Mouse (Mus musculus): ENCODE measurements around the gene Ptpn11.
"Not testable (repeated sequence)": the region's sequence is repeated elsewhere in the genome, so short reads cannot be mapped to it uniquely, and the experiment has no call there.

Gene Ptpn11

DNA sequence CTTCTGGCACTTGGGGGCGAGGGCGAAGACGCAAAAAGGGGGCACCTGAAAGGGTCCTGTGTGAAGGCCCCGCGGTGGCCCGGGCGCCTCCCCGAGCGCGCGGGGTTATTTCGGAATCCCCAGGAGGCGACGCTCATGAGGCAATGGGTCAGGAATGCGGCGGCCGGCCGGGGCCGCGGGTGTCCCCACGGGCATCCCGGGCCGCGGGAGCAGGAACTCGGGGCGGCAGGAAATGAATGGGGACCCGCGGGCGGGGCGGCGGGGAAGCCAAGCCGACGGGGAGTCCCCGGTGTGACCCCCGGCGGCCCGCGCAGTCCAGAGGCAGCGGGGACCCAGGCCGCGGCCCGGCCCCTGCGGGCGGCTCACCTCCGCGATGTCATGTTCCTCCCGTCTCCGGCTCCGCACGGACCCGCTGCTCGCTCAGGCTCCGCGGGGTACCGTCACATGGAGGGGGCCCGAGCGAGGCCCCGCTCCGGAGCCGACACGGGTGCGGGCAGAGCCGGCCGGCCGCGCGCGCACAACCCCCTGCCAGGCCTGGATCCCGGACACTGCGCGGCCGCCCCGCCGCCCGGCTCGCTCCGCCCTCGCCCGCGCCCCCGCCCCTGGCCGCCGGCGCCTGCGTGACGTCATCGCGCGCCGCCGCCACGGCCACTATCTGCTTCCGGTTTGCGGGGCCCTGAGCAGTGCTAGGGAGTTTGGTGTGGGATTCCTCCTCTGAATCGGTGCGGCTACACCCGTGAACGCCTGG, at the start of gene Ptpn11:
Ptpn11 (minus strand) TSS at position 562 of the 748 bp plus-strand sequence.
- peak; percentile 83 for DNase-seq

DNA sequence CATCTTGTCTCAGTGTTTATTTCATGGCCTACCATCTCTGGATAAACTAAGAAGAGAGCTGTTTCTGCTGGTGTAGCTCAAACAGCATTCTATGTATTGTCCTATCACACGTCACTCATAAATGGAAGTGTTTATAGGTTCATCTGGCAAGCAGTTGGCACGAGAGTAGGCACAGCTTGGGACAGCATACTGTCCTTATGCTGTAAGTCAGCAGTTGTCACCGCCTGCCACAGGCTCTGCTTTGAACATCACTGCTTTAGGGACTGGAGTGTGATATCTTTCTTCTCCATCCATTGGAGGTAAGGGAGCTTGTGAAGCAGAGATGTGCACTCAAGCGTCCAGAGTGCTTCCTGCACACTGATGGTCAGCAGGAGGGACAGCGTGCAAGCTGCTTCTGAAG, 48.6 kb upstream of the Ptpn11 start:
- peak; percentile 42 for DNase-seq

DNA sequence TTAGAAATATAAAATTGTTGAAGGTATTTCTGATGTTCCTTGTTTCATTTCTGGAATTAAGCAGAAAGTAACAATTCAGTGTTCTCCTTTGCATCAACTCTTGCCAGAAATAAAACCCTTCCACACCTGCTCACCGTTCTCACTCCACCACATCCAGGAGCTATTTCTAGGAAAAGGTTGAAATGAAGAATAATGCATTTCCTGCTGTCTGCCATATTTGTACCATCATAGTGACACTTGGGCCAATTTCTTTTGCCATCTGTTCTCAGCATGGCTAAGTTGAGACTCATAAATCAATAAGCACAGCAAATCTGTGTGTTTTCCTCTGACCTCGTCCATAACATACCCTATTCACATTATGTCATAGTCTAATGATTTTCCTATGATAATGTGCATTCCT, 47.0 kb upstream of the Ptpn11 start:
- DNase-seq, result no peak

DNA sequence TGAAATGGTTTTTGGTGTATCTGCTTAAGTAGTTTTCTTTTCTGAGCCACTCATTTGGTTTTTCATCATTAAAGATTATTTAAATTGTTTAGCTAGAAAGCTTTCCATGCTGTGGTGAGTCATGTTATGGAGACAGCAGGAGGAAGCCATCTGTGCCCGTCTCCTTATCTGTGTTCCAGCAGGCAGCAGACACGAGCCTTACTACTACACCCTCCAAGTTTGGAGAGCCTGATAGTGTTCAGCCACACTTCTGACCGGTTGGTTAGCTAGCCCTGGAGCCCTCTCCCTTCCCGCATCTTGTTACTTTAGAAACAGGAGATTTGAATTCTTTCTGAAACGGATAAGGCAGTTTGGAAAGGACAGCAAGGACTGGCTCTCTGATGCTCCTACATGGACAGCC, 45.0 kb upstream of the Ptpn11 start:
- peak; percentile 40 for DNase-seq

DNA sequence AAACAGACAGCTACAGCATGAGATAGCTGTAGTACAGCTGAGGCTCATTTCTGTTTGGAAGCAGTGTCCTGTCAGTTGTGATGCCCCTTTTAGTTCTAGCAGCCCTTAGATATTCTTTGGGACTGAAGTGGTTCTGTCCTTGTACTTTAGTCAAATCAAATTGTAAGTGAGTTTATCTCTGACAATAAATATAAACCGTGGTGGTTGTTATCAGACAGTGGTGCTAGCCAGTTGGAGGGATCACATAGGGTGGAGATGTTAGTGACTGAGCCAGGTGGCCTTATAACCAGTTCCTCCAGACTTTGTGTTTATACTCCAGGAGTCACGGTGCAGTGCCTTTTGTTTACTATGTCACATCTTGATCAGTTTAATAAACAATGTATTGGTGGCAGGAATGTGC, 42.5 kb upstream of the Ptpn11 start:
- no peak for DNase-seq

DNA sequence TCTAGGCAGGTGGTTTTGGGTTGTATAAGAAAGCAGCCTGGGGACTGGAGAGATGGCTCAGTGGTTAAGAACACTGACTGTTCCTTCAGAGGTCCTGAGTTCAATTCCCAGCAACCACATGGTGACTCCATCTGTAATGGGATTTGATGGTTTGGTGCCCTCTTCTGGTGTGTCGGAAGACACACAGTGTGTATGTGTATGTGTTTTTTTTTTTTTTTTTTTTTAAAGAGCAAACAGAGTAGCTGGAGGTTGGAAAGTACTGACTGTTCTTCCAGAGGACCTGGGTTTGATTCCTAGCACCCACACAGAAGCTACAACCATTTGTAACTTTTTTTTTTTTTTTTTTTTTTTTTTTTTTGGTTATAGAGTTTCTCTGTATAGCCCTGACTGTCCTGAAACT, 41.6 kb upstream of the Ptpn11 start:
- DNase-seq, result no peak

DNA sequence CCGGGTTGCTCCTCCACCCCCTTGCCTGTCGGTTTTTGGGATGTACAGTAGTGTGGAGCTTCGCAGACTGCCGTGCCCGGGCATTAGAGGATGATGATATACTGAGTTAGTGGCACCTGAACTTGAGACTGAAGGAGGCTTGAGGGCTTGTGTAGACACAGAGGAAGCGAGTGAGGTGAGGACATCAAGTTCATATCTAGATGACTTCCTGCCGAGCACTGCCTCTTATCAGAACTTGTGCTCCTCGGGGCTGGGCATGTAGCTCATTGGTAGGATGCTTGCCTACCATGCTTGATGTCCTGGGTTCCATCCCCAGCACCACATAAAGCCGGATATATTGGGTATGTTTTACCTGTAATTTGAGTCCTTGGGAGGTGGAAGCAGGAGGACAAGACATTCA, 39.6 kb upstream of the Ptpn11 start:
- DNase-seq, result no peak

DNA sequence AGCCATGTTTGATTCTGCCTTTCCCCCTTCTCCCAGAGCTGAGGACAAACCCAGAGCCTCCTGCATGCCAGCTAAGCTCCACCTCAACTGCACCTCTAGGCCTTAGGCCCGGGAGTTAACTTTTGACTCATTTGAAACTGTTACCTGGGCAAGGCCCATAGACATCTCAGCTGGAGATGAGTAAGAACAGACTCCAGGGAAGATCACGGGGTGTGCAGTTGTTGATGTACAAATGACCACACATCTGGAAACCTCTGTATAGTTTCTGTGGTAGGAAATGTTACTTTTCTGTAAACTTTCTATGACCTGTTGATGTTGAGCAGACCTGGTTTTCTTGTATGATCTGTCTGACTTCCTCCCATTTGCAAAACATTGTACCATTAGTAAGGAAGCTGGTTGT, 38.0 kb upstream of the Ptpn11 start:
- DNase-seq, result no peak

DNA sequence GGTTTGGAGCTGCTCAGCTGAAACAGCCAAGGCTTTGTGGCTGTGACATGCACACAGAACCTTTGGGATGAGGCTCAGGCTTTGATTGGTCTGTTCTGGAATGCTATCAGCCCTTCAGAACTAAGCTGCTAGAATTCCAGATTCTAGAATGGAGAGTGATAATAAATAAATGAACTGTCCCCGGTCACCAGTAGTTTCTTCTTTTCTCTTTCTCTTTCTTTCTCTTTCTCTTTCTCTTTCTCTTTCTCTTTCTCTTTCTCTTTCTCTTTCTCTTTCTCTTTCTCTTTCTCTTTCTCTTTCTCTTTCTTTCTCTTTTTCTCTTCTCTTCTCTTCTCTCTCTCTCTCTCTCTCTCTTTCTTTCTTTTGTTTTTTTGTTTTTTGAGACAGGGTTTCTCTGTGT, 36.1 kb upstream of the Ptpn11 start:
- DNase-seq, result not testable (repeated sequence)

DNA sequence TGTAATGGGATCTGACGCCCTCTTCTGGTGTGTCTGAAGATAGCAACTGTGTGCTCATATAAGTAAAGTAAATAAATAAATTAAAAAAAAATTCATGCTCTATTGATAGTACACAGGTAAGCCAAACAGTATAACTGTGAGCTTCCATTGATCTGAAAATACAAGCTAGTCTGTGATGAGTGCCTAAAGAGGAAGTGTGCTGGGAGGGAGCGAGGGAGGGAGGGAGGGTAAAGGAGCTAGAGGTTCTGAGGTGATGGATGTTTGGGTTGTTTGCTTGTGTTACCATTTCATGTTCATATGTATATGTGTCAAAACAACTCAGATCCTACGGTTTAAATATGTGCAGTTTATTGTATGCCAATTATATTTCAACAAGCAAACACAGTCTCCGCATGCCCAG, 35.6 kb upstream of the Ptpn11 start:
- no peak for DNase-seq

DNA sequence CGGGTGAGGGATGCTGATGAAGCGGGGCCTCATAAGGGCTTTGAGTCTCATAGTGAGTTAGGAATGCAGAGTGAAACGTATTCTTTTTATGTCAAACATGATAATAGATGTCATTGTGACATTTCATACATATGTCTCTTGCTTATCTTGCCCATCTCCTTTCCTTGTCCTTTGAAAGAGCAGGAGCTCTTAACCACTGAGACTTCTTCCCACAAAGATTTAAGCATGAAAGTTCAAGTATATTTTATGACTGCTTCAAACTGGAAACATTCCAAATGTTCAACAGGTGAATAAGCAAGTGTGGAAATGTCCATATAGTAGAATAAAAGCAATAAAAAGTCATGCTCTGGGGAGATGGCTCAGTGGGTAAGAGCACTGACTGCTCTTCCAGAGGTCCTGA, 35.2 kb upstream of the Ptpn11 start:
- DNase-seq, result no peak

DNA sequence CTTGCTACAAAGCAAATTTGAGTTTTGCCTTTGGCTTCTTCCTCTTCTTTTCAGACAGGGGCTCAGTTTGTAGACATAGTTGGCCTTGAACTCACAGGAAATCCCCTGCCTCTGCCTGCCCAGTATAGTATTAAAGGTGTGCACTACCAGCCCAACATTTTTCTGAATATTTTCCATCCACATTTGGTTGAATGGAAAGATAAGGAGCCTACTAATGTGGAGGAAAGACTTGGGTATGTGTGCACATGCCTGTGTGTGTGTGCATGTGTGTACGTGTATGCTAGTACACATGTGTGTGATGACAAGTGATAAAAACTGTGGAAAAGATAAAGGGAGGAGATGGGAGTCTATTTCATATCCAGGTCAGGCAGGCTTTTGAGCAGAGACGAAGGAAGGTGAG, 34.7 kb upstream of the Ptpn11 start:
- no peak for DNase-seq

DNA sequence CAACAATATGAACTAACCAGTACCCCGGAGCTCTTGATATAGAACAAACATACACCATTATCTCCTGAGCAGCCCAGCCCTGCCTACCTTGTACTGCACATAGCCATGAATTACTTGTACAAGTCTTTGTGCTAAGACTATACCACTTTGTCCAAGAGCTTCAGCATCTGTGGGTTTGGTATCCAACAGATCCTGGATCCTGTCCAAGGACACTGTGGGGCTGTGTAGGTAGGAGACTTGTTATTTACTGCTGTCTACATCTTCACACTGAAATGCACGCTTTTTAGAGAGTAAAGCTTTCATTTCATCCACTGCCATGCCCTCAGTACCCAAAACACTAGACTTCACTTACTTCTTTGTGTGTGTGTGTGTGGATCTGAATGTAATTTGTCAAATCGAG, 33.7 kb upstream of the Ptpn11 start:
- no peak for DNase-seq

DNA sequence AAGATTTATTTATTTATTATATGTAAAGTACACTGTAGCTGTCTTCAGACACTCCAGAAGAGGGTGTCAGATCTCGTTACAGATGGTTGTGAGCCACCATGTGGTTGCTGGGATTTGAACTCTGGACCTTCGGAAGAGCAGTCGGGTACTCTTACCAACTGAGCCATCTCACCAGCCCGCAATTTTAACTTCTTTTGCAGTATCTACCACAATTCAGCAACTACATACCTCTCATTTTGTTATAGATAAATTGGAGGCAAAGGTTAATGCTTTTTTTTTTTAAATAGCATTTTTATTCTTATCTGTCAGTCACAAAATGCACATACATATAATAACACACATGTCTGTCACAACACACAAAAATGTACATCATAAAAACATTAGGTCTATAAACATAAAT, 32.8 kb upstream of the Ptpn11 start:
- DNase-seq, result not testable (repeated sequence)

DNA sequence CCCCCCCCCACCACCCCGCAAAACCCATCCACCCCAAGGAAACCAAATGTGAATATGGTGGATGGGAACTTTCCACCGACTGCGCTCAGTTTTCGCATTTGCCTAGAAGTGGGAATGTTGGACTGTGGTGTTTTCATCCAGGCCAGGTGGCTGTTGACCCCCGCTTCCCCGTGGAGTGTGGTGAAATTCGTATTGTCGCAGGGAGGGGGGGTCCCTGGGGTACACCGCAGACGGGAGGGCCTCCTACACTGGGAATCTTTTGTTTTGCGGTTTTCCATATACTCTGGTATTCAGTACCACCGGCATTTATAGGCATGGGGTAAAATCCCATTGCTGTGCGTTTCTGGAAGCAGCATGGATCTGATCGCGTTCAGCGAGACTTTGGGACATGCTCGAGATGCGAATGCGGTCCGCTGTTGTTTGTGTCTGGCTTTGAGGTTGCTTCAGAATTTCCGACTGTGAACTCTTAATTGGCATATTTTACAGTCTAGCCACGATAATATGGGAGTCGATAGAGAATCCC, 30.2 kb upstream of the Ptpn11 start:
- no peak for DNase-seq

DNA sequence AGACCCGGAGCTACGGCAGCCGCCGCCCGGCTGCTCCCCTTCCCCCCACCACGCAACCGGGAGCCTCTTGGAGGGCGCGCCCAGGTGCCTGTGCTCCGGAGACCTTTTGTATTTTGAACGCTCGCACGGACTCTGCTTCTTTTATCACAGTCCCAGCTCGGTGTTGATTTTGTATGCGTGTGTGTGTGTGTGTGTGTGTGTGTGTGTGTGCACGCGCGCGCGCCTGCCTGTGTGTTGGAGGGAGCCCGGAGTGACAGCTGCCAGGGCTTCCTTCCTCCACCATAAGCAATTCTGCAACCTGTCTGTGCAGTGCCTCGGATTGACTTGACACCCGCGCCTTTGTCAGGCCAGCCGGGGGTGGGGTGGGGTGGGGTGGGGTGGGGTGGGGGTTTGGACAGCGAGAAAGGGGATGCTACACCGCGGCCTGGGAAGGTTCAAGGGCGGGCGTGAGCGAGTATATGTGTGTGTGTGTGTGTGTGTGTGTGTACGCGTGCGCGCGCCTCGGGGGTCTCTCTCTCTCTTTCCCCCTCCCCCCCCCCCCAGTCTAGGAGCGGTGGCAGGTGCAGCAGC, 29.6 kb upstream of the Ptpn11 start:
- peak; percentile 42 for DNase-seq

DNA sequence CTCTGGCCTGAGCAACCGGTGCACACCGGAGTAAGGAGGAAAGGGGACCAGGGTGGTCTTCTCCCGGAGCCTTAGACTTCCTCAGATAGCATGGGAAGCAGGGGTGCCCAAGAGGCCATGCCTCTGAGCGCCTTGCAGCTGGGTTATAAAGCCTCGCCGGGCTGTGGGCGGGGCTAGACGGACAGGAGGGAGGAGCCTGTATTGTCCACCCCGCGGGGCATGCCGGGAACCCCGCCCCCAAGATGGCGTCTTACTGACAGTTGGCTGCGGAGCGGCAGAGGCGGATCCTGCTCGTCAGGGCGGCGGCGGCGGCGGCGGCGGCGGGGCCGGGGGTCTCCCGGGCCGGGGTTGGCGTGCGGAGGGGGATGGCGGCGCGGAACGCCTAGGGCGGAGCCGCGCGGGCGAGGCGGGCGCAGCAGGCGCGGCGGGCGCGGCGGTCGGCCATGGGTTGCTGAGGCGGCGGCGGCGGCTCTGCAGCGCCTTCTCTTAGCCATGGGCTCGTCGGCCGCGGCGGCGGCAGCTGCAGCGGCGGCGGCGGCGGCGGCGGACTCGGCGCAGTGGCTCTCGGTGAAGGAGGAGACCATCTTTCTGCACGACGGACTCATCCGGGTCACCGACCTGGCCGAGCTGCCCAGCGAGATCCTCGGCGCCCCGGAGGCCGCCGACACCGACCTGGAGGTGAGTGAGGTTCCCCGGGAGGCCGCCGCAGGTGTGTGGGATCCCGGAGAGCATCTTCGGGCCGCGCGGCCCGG, 29.0 kb upstream of the Ptpn11 start, which contains the start of gene Hectd4:
Hectd4 (plus strand) TSS at position 240 of the 752 bp plus-strand sequence.
- peak; percentile 95 for DNase-seq

DNA sequence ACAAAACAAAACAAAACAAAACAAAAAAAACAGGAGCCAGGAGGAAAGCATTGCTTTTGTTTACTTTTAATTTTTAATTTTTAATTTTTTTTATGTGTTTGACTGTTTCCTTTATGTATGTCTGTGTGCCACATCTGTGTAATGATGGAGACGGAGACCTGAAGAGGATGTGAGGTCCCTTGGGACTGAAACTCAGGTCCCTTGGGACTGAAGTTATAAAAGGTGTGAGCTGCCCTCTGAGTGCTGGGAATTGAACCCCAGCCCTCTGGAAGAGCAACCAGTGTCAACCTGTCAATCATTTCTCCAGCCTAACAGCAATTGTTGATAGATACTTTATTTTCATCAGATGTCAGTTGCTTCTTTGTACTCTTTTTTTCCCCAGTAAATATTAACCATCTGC, 28.0 kb upstream of the Ptpn11 start:
- DNase-seq, result no peak

DNA sequence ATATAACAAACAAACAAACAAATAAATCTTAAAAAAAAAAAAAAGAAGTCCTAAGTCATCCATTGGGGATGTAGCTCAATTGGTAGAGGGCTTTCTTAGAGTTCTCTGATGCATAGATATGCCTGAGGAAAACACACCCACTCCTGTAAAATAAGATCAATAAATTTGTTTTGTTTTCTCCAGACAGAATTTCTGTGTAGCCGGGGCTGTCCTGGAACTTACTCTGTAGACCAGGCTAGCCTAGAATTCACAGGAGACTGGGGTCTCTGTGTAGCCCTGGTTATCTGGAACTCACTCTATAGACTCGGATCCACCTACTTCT, 26.1 kb upstream of the Ptpn11 start:
- DNase-seq, result no peak

DNA sequence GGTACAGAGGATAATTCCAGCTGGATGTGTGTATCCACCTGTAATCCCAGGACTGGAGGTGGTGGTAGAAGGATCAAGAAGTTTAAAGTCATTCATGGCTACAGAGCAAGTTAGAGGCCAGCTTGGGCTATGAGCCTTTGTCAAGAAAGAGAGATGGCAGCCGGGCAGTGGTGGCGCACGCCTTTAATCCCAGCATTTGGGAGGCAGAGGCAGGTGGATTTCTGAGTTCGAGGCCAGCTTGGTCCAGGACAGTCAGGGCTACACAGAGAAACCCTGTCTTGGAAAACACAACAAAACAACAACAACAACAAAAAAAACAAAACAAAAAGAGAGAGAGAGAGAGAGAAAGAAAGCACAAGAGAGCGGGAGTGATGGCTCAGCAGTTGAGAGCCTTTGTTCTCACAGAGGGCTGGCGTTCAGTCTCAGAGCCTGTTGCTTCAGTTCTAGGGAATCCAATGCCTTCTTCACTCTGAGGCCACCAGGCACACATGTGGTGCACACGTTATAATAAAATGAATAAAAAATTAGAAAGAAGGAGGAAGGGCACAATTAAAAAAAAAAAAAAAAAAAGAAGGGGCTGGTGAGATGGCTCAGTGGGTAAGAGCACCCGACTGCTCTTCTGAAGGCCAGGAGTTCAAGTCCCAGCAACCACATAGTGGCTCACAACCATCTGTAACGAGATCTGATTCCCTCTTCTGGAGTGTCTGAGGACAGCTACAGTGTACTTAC, 25.6 kb upstream of the Ptpn11 start:
- not testable (repeated sequence) for DNase-seq

DNA sequence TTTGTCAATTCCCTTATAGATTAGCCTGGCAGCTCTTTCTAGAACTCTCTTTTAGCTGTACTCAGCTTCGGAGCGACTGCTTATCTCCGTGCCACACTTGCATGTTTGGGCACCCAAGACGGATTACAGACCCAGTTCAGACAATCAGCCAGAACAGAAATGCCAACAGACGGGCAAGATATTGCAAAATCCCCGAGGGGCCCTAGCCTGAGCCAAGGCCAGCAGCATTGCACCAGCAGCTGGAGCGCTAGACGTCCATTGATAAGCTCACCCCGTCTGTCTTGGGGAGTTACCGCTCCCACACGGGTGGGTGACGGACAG, 24.9 kb upstream of the Ptpn11 start:
- no peak for DNase-seq

DNA sequence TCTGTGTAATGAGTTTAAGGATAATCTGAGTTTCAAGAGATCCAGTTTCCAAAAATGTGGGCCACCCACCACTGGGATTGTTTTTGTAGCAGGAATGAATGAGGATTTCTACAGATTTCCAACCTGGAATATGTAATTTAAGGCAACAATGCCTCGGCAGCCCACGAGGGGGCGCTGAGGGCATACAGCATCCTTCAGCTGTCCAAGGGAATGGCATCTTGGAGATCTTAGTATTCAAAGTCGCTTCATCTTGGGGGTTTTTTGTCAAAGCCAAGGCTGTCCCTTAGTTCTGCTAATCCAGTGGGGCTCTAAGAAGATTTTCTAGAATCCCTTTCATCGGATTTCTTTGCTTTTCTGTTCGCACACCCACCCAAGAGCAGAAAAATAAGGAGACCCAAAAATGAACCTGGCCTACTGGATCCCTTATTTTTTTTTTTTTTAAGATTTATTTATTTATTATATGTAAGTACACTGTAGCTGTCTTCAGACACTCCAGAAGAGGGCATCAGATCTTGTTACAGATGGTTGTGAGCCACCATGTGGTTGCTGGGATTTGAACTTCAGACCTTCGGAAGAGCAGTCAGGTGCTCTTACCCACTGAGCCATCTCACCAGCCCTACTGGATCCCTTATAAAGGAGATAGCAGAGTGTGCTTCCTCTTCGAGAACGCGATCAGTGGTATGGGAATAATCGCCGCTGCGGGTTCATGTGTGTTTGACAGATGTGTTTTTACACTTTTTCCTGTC, 24.4 kb upstream of the Ptpn11 start:
- peak; percentile 71 for DNase-seq

DNA sequence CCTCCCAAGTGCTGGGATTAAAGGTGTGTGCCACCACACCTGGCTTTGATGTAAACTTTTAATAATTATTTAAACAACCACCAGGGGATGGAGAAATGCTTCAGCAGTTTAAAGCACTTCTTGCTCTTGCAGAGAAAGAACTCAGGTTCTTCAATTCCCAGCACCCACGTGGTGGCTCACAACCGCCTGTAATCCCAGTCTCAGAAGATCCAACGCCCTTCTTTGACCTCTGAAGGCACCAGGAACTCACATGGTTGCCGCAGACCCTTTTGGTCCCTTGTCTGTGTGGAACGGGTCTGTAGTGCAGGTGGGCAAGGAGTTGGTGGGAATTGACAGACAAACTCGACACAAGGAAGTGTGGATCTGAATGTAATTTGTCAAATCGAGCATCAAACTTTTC, 23.5 kb upstream of the Ptpn11 start:
- no peak for DNase-seq
